Mouse (Mus musculus) A20 (cell line): ENCODE measurements around the gene Neurl3.

Source experiments
- DNase-seq: peaks from one replicate; pipeline ENCODE4 v3.0.0-alpha.2; 2011; ENCODE audit warnings: low read depth, low spot score

Neurl3 gene

GRCm38 (mm10) chr1:36274455-36274854 lies at the start of gene Neurl3:
Gene Neurl3 (minus strand): TSS chr1:36274679.
- peak; percentile 30 for DNase-seq

- DNase-seq: peak; percentile 65
These were observed 49.4 kb upstream of the Neurl3 start for GRCm38 (mm10) chr1:36323746-36324448.

- DNase-seq: no peak
These were observed 48.6 kb upstream of the Neurl3 start for GRCm38 (mm10) chr1:36323076-36323475.

GRCm38 (mm10) chr1:36321829-36322573 lies 47.5 kb upstream of the Neurl3 start:
- DNase-seq: peak; percentile 36

- DNase-seq: no peak
These were observed 46.7 kb upstream of the Neurl3 start for GRCm38 (mm10) chr1:36321164-36321563.

GRCm38 (mm10) chr1:36315776-36316100 lies 41.3 kb upstream of the Neurl3 start:
- no peak for DNase-seq

GRCm38 (mm10) chr1:36314959-36315775 lies 40.7 kb upstream of the Neurl3 start:
- peak; percentile 94 for DNase-seq

- DNase-seq: no peak
These were observed 35.0 kb upstream of the Neurl3 start for GRCm38 (mm10) chr1:36309498-36309901.

GRCm38 (mm10) chr1:36308966-36309475 lies 34.5 kb upstream of the Neurl3 start:
- DNase-seq: no peak

GRCm38 (mm10) chr1:36308451-36308901 lies 34.0 kb upstream of the Neurl3 start:
- no peak for DNase-seq

- peak; percentile 98 for DNase-seq
These were observed 33.2 kb upstream of the Neurl3 start, which contains the start of gene Arid5a for GRCm38 (mm10) chr1:36307495-36308280. Gene Arid5a (plus strand): TSS chr1:36307733.

- DNase-seq: no peak
These were observed 32.6 kb upstream of the Neurl3 start for GRCm38 (mm10) chr1:36307121-36307494.

GRCm38 (mm10) chr1:36306120-36306519 lies 31.6 kb upstream of the Neurl3 start:
- no peak for DNase-seq

GRCm38 (mm10) chr1:36304764-36305163 lies 30.3 kb upstream of the Neurl3 start:
- no peak for DNase-seq

GRCm38 (mm10) chr1:36303381-36304320 lies 29.2 kb upstream of the Neurl3 start:
- no peak for DNase-seq

- no peak for DNase-seq
These were observed 28.5 kb upstream of the Neurl3 start for GRCm38 (mm10) chr1:36302957-36303356.

GRCm38 (mm10) chr1:36302273-36302672 lies 27.8 kb upstream of the Neurl3 start:
- DNase-seq: no peak

- no peak for DNase-seq
These were observed 26.0 kb upstream of the Neurl3 start for GRCm38 (mm10) chr1:36300486-36300885.

GRCm38 (mm10) chr1:36299676-36300075 lies 25.2 kb upstream of the Neurl3 start:
- peak; percentile 61 for DNase-seq

- peak; percentile 72 for DNase-seq
These were observed 24.6 kb upstream of the Neurl3 start for GRCm38 (mm10) chr1:36299126-36299525.
